Mouse (Mus musculus) liver, embryonic 14 days (tissue): ENCODE measurements around the gene Gm20807. TPM values are rescaled to one million over a fixed set of nuclear protein-coding genes. Genes with fewer than 3 reads are reported as not detected.

Experiments
- polyA plus RNA-seq: library from polyadenylated mRNA; depleted of rRNA; stranded (reverse); fragments of >200 nt; gene quantifications from 2 replicates; pipeline ENCODE4 v1.2.3, GENCODE M21; 2012; rRNA removed

Gene Gm20807
- not detected in 2 replicates for polyA plus RNA-seq

GRCm38 (mm10) chrY:13042591-13042990 lies at the start of gene Gm20807:
Gm20807 (plus strand) TSS chrY:13042891.

Other genes with a start within 250 kb of the Gm20807 start
- gene Gm21891, start 90.6 kb downstream of the Gm20807 start, polyA plus RNA-seq: not detected in 2 replicates
- not detected in 2 replicates for gene Gm21425, start 119.1 kb downstream of the Gm20807 start, polyA plus RNA-seq
- not detected in 2 replicates for gene Gm21828, start 181.0 kb downstream of the Gm20807 start, polyA plus RNA-seq
- not detected in 2 replicates for gene Gm21440, start 209.5 kb downstream of the Gm20807 start, polyA plus RNA-seq
- not detected in 2 replicates for gene Gm21454, start 209.6 kb downstream of the Gm20807 start, polyA plus RNA-seq